Mouse (Mus musculus) lung, postnatal 0 days (tissue): ENCODE results near the gene Fjx1.

ENCODE experiments used
- CTCF ChIP-seq: IDR thresholded peaks from 2 replicates; pipeline ENCODE4 v1.5.1; 2016; ENCODE audit warnings: antibody characterized with exemption, mild to moderate bottlenecking
- EP300 ChIP-seq: IDR thresholded peaks from 2 replicates; pipeline ENCODE4 v1.6.1; 2016; ENCODE audit warnings: antibody characterized with exemption, mild to moderate bottlenecking, control low read depth

DNA sequence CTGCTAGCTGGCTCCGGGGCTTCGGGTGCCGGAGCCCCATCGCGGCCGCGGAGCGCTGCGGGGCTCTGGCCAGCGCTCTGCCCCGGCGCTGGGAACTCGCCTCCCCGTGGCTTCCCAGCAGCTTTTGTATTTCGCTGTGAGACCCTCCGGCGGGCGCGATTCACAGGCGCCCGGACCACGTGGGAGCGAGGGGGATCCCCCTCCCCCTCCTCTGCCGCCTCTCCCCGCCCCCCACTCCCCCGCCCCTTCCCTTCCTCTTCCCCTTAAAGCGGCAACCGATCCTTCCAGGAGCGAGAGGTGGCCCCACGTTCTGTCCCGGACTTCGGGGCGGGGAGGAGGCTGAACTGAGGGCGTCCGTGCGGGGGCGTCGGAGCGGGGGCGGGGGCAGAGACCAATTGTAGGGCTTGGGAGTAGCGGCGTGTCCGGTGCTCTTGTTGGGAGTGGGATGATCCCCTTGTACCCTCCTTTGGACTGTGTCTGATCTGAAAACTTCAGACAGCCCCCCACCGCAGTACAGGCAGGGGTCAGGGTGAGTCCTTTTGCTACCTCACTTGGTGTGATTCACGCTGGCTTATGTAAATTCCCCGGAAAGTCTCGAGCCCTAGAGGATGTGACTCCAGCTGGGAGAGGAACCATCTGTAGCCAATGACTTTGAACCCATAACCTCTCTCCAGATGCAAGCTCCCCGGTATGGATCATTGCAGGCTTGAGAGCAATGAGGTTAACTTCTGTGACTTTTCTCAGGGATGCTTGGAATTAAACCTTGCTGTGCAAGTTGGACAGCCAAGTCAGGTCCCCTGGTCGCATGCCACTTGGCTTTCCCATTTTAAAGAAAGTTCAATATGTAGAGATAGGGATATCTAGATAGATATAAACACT lies at the start of gene Fjx1:
- no peak for TF ChIP-seq CTCF
- TF ChIP-seq EP300: no peak
